Mouse (Mus musculus) stomach, postnatal 0 days (tissue): ENCODE measurements around the gene Fuk.

Experiments
- CTCF ChIP-seq: IDR thresholded peaks from 2 replicates; pipeline ENCODE4 v1.5.1; 2016; ENCODE audit warnings: antibody characterized with exemption, low read depth, mild to moderate bottlenecking, moderate library complexity
- EP300 ChIP-seq: optimal IDR thresholded peaks from 2 replicates; pipeline ENCODE3; 2016; ENCODE audit warnings: antibody characterized with exemption

DNA sequence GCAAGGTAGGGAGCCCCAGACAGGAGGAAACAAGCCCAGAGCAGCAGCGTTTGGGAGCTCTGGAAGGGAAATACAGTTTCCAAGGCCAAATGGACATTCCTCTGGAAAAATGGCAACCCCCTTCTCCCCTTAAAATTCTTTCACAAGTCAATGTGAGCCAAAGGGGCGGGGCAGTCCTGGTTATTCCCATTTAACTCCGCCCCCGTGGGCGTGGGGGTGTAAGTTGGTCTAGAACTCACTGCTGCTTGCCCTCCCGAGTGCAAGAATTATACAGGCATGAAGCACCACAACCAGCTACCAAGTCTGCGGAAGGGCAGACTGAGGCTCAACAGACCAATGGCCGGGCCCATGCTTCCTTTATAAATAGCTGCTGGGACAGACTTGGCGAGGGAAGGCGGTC is 7.4 kb downstream of the Fuk start:
- TF ChIP-seq CTCF (no peak), EP300 (no peak)
